Mouse (Mus musculus) stomach, embryonic 14.5 days (tissue): ENCODE measurements at regions not wholly inside any gene's neighbourhood (a gene's known extent, or its start where the extent isn't known, plus 50 kb on each side); places are given as distances from the start of the nearest gene placed in this dataset.

Experiments
- ATAC-seq: fragments of 200-750 bp; cut with Nextera tagmentation; 2 replicates; pipeline ENCODE4 v1.8.0; 2017; ENCODE audit warnings: low read depth, moderate TSS enrichment; ENCODE audit not compliant: insufficient number of reproducible peaks, insufficient read depth, low FRiP score
- H3K27ac ChIP-seq: fragments of 300-500 bp; sonication (generic); 2 replicates; pipeline ENCODE4 v1.5.1; 2014; ENCODE audit warnings: mild to moderate bottlenecking, low read length, moderate library complexity, mixed read lengths
- H3K27me3 ChIP-seq: fragments of 300-500 bp; sonication (generic); 2 replicates; pipeline ENCODE4 v1.6.1; 2014; ENCODE audit warnings: low read length, control low read depth, mixed read lengths; ENCODE audit not compliant: control insufficient read depth, insufficient read depth
- H3K36me3 ChIP-seq: fragments of 300-500 bp; sonication (generic); 2 replicates; pipeline ENCODE4 v1.6.1; 2014; ENCODE audit warnings: mild to moderate bottlenecking, control low read depth, low read length, moderate library complexity, mixed read lengths; ENCODE audit not compliant: control insufficient read depth, insufficient read depth
- H3K4me1 ChIP-seq: fragments of 300-500 bp; sonication (generic); 2 replicates; pipeline ENCODE4 v1.6.1; 2014; ENCODE audit warnings: low read length, control low read depth, mixed read lengths; ENCODE audit not compliant: control insufficient read depth, insufficient read depth
- H3K4me2 ChIP-seq: fragments of 300-500 bp; sonication (generic); replicated peaks from 2 replicates; pipeline ENCODE4 v1.6.1; 2014; ENCODE audit warnings: low read depth, low read length, control low read depth
- H3K4me3 ChIP-seq: fragments of 300-500 bp; sonication (generic); 2 replicates; pipeline ENCODE4 v1.5.1; 2014; ENCODE audit warnings: low read depth, low read length, control low read depth
- H3K9ac ChIP-seq: fragments of 300-500 bp; sonication (generic); replicated peaks from 2 replicates; pipeline ENCODE4 v1.6.1; 2014; ENCODE audit warnings: low read depth, mild to moderate bottlenecking, control low read depth, low read length, moderate library complexity, mixed read lengths
- H3K9me3 ChIP-seq: fragments of 300-500 bp; sonication (generic); 2 replicates; pipeline ENCODE4 v1.6.1; 2016; ENCODE audit warnings: low read depth, low read length, control low read depth; ENCODE audit not compliant: control insufficient read depth
- WGBS: fragments of 180-500 bp; shearing (Covaris S2); extraction: QIAGEN DNeasy Blood & Tissue Kit; methylation state at CpG from one replicate; pipeline ENCODE4 v1.1.7; 2014; 5-methylcytosine and 5-hydroxymethylcytosine counted together

DNA sequence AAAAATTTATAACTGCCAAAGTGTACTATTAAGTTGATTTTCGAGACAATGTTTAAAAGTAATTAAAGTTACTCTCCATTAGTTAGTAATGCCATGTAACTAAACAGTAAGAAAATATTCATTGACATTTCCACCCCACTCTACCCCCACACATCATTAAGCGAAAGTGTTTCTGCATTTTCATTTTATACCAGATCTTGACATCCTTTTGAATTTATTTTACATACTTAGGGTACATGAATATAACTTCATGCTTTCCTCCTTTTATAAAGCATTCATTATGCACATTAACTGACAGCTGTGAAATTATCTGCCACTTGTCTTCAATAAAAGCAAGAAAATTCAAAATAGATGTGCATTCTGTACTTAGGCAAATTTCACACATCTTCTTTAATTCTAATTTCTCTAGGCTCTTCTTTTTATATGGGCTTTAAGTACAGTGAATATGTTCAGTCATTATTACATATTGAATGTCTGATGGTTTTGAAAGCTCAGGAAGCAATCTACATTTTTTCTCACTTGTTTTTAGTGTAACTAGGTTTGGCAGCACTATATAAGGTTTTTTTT, 526.5 kb downstream of the Epha5 start:
- H3K9me3 ChIP-seq: no peaks in the 10 kb centered on the region
- no peaks in the 10 kb centered on the region for H3K36me3 ChIP-seq
- H3K27me3 ChIP-seq: no peaks in the 10 kb centered on the region
- no peaks in the 10 kb centered on the region for H3K4me1 ChIP-seq
- H3K4me3 ChIP-seq: no peak overlapping the region
- ATAC-seq: no peak
- H3K4me2 ChIP-seq: no peak overlapping the region
- no peak overlapping the region for H3K27ac ChIP-seq
- no peak overlapping the region for H3K9ac ChIP-seq
- WGBS: 68% methylated on average over 2 of the region's 2 CpGs

- Histone ChIP-seq H3K4me1 (no peaks in the 10 kb centered on the region), H3K4me2 (no peak overlapping the region), H3K36me3 (no peaks in the 10 kb centered on the region), H3K27ac (no peak overlapping the region), H3K27me3 (no peaks in the 10 kb centered on the region), H3K9me3 (no peaks in the 10 kb centered on the region), H3K9ac (no peak overlapping the region), H3K4me3 (no peak overlapping the region)
- 76% methylated on average over 1 of the region's 1 CpGs for WGBS
- ATAC-seq: no peak
These were observed 517.1 kb upstream of the Tecrl start for GRCm38 (mm10) chr5:83872052-83872451.

DNA sequence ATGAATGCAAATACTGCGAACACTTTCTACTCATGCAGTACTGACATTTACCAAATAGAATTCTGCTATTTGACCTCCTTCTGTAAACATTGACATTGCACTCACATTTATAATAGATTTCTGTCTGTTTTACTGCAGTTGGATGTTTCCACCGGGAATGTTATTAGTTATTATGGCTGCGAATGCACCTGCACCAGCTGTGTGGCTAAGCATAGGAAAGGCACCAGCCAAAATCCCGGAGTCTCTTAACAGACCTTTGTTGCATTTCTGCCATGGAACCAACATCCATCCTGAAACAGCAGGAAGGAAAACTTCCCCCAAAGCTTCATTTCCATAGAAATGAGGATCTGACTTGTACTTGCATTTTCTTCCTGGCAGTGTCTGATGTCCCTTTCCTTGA, 513.4 kb upstream of the Tecrl start:
- Histone ChIP-seq H3K36me3 (no peaks in the 10 kb centered on the region), H3K27ac (no peak overlapping the region), H3K27me3 (no peaks in the 10 kb centered on the region), H3K9ac (no peak overlapping the region), H3K4me3 (no peak overlapping the region), H3K9me3 (no peaks in the 10 kb centered on the region), H3K4me2 (no peak overlapping the region), H3K4me1 (no peaks in the 10 kb centered on the region)
- no peak for ATAC-seq
- 41% methylated on average over 4 of the region's 4 CpGs for WGBS

- Histone ChIP-seq H3K4me2 (no peak overlapping the region), H3K9ac (no peak overlapping the region), H3K4me3 (no peak overlapping the region), H3K27me3 (no peaks in the 10 kb centered on the region), H3K27ac (no peak overlapping the region), H3K36me3 (no peaks in the 10 kb centered on the region), H3K4me1 (no peaks in the 10 kb centered on the region), H3K9me3 (no peaks in the 10 kb centered on the region)
- ATAC-seq: no peak
These were observed 506.7 kb upstream of the Tecrl start for GRCm38 (mm10) chr5:83861674-83862073.

GRCm38 (mm10) chr5:83852022-83852421, 497.0 kb upstream of the Tecrl start:
- Histone ChIP-seq H3K9ac (no peak overlapping the region), H3K4me3 (no peak overlapping the region), H3K27me3 (no peaks in the 10 kb centered on the region), H3K4me2 (no peak overlapping the region), H3K36me3 (no peaks in the 10 kb centered on the region), H3K27ac (no peak overlapping the region), H3K9me3 (no peaks in the 10 kb centered on the region), H3K4me1 (no peaks in the 10 kb centered on the region)
- no peak for ATAC-seq
- 67% methylated on average over 4 of the region's 4 CpGs for WGBS

- H3K4me2 ChIP-seq: no peak overlapping the region
- no peak overlapping the region for H3K27ac ChIP-seq
- no peak overlapping the region for H3K4me3 ChIP-seq
- no peak overlapping the region for H3K9ac ChIP-seq
- H3K9me3 ChIP-seq: no peaks in the 10 kb centered on the region
- WGBS: 83% methylated on average over 2 of the region's 2 CpGs
- H3K36me3 ChIP-seq: no peaks in the 10 kb centered on the region
- no peaks in the 10 kb centered on the region for H3K27me3 ChIP-seq
- H3K4me1 ChIP-seq: no peaks in the 10 kb centered on the region
- ATAC-seq: no peak
These were observed 471.6 kb upstream of the Tecrl start for GRCm38 (mm10) chr5:83826561-83826960.

DNA sequence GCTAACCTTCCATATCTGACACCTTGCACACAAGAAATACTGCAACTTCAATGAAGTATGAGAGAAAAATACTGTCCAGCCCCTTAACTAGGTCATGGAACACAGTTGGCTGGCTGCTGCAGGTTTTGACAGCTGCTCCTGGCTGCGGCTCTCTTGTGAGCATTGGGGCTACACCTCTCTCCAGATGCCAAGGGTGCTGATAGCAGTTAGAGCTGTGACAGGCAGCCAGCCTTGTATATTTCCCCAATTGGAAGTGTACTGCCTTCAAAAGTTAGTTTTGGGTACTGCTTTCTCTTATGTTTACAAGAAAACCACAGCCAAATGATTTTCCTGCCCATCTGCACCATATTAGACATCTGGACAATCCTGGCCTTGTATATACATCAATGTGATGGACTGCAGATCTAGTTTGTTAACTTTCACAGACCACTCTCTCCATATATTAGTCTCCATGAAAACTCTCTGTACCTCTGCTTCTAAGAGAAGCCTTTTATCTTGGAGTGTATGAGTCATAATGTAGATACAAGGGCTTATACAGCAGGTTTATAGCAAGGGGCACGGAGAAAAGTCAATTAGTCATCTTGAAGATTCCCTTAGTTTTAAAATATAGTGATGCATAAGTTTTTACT, 470.0 kb upstream of the Tecrl start:
- Histone ChIP-seq H3K9ac (no peak overlapping the region), H3K27ac (no peak overlapping the region), H3K4me2 (no peak overlapping the region), H3K36me3 (no peaks in the 10 kb centered on the region), H3K27me3 (no peaks in the 10 kb centered on the region), H3K4me3 (no peak overlapping the region), H3K9me3 (no peaks in the 10 kb centered on the region), H3K4me1 (no peaks in the 10 kb centered on the region)
- peak; percentile 53; the same call in 1 of the 2 replicates for ATAC-seq
- WGBS: 14% methylated on average over 2 of the region's 2 CpGs

GRCm38 (mm10) chr5:83811309-83811708, 456.3 kb upstream of the Tecrl start:
- Histone ChIP-seq H3K36me3 (no peaks in the 10 kb centered on the region), H3K4me3 (no peak overlapping the region), H3K27me3 (no peaks in the 10 kb centered on the region), H3K9me3 (no peaks in the 10 kb centered on the region), H3K4me2 (no peak overlapping the region), H3K4me1 (no peaks in the 10 kb centered on the region), H3K9ac (no peak overlapping the region), H3K27ac (no peak overlapping the region)
- 84% methylated on average over 2 of the region's 2 CpGs for WGBS
- ATAC-seq: no peak

DNA sequence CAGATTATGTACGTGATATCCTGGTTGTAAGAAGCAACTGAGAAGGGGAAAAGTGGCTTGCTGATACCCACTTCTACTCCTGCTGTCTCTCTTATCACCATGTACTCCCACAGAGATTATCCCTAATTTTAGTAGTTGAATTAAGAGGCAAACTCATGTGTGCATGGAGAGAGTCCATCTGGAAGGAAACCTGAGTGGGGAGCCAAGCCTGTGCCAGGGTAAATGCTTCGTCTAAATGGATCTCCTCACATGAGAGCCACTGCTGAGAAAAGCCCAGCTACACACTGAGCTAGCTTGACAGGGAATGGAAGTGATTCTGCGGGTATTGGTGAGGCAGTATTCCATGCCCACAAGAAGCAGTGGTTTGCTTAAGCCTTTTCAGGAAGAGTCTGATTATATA, 445.0 kb upstream of the Tecrl start:
- Histone ChIP-seq H3K9ac (no peak overlapping the region), H3K9me3 (no peaks in the 10 kb centered on the region), H3K4me2 (no peak overlapping the region), H3K27ac (no peak overlapping the region), H3K27me3 (no peaks in the 10 kb centered on the region), H3K36me3 (no peaks in the 10 kb centered on the region), H3K4me1 (no peaks in the 10 kb centered on the region), H3K4me3 (no peak overlapping the region)
- no peak for ATAC-seq
- 76% methylated on average over 3 of the region's 3 CpGs for WGBS
